ENCODE assay signal across 8 mouse cellular contexts in genomic region chr16:42875852-42875980, GRCm38 (mm10). TPM values are rescaled to one million over a fixed set of nuclear protein-coding genes. Genes with fewer than 3 reads are reported as not detected.
DNase-seq lines count a peak whose midpoint lies in the region; ATAC-seq lines count a peak whose summit lies in the region.

Gene Zbtb20 (plus strand): TSS chr16:42875881.

- H3K4me2 ChIP-seq in kidney, embryonic 15.5 days: peak within 1 kb of the TSS; percentile 66
- peak within 1 kb of the TSS; percentile 69 for H3K4me2 ChIP-seq in intestine, embryonic 16.5 days (ENCODE audit: low read depth, low read length)
- H3K4me2 ChIP-seq in midbrain, embryonic 15.5 days: peak within 1 kb of the TSS; percentile 71

- WGBS in kidney, embryonic 15.5 days: 0% methylated on average over 7 of the region's 8 CpGs
- 0% methylated on average over 5 of the region's 8 CpGs for WGBS in intestine, embryonic 16.5 days
- WGBS in midbrain, embryonic 15.5 days: 0% methylated on average over 6 of the region's 8 CpGs

- no peaks in the 10 kb centered on the region for H3K27me3 ChIP-seq in kidney, embryonic 15.5 days
- H3K27me3 ChIP-seq in intestine, embryonic 16.5 days (replicated peaks; ENCODE audit: control insufficient read depth, insufficient read depth, low read length): no peaks in the 10 kb centered on the region
- no peaks in the 10 kb centered on the region for H3K27me3 ChIP-seq in midbrain, embryonic 15.5 days (replicated peaks)

- no peak for ATAC-seq in kidney, embryonic 15.5 days (replicated peaks; ENCODE audit: low FRiP score)
- ATAC-seq in intestine, embryonic 16.5 days: no peak
- ATAC-seq in midbrain, embryonic 15.5 days (replicated peaks): no peak
- no peak for ATAC-seq in granulocyte monocyte progenitor cell, adult 5-6 weeks (replicated peaks; ENCODE audit: poor library complexity, severe bottlenecking)

- peak within 1 kb of the TSS; percentile 100 for H3K27ac ChIP-seq in kidney, embryonic 15.5 days
- H3K27ac ChIP-seq in intestine, embryonic 16.5 days (ENCODE audit: low read length): peak within 1 kb of the TSS; percentile 93
- H3K27ac ChIP-seq in midbrain, embryonic 15.5 days: peak within 1 kb of the TSS; percentile 97

- H3K9me3 ChIP-seq in kidney, embryonic 15.5 days (replicated peaks): no peaks in the 10 kb centered on the region
- H3K9me3 ChIP-seq in intestine, embryonic 16.5 days (ENCODE audit: control insufficient read depth, low read length): no peaks in the 10 kb centered on the region
- H3K9me3 ChIP-seq in midbrain, embryonic 15.5 days: no peaks in the 10 kb centered on the region

- intact Hi-C loops in gastrocnemius, postnatal 14 days (cut with DNase I; ENCODE audit: low total_unique reads): no loop called here

- H3K9ac ChIP-seq in kidney, embryonic 15.5 days: peak within 1 kb of the TSS; percentile 70
- H3K9ac ChIP-seq in intestine, embryonic 16.5 days (ENCODE audit: low read depth, low read length): peak within 1 kb of the TSS; percentile 75
- peak within 1 kb of the TSS; percentile 59 for H3K9ac ChIP-seq in midbrain, embryonic 15.5 days

- DNase-seq in kidney, postnatal 14 days: no peak
- DNase-seq in adrenal gland, postnatal 10 days: no peak
- DNase-seq in gastrocnemius, postnatal 14 days: no peak
- DNase-seq in right cerebral cortex, postnatal 36 days (ENCODE audit: low spot score in 2 of 2): no peak

- no peaks in the 10 kb centered on the region for H3K36me3 ChIP-seq in kidney, embryonic 15.5 days
- no peaks in the 10 kb centered on the region for H3K36me3 ChIP-seq in intestine, embryonic 16.5 days (ENCODE audit: control insufficient read depth, insufficient read depth, low read length)
- no peaks in the 10 kb centered on the region for H3K36me3 ChIP-seq in midbrain, embryonic 15.5 days (replicated peaks)

- peak within 1 kb of the TSS; percentile 70 for H3K4me3 ChIP-seq in kidney, embryonic 15.5 days (replicated peaks)
- peak within 1 kb of the TSS; percentile 60 for H3K4me3 ChIP-seq in intestine, embryonic 16.5 days (ENCODE audit: low read length)
- H3K4me3 ChIP-seq in midbrain, embryonic 15.5 days: peak within 1 kb of the TSS; percentile 80

- peaks cover 13% of the 10 kb centered on the region; the same call in 1 of the 2 replicates for H3K4me1 ChIP-seq in kidney, embryonic 15.5 days
- H3K4me1 ChIP-seq in intestine, embryonic 16.5 days (ENCODE audit: control insufficient read depth, insufficient read depth, low read length): no peaks in the 10 kb centered on the region
- H3K4me1 ChIP-seq in midbrain, embryonic 15.5 days: peaks cover 7% of the 10 kb centered on the region

RNA-seq across cellular contexts. Expression of gene Zbtb20, which starts in this region (rescaled TPM):
- 41.2 and 42.1 TPM in 2 replicates for polyA plus RNA-seq in kidney, embryonic 15.5 days (2015; fragmentation: Nextera tagmentation; extraction: Ambion mirVana)
- 100 to 1,000 TPM in 1 of 2 experiments, 10 to 100 TPM in 1; 99.2 to 123 TPM for total RNA-seq in adrenal gland, postnatal 10 days (2021)
- total RNA-seq in gastrocnemius, postnatal 14 days (2021): 100 to 1,000 TPM; 103 to 113 TPM
- polyA plus RNA-seq in intestine, embryonic 16.5 days (2015; fragmentation: Nextera tagmentation; extraction: Ambion mirVana): 16.1 and 18.4 TPM in 2 replicates
- 76.5 and 83.1 TPM in 2 replicates for polyA plus RNA-seq in midbrain, embryonic 15.5 days (2015; fragmentation: Nextera tagmentation; extraction: Ambion mirVana)
- 20.4 and 22.0 TPM in 2 replicates for total RNA-seq in granulocyte monocyte progenitor cell, adult 5-6 weeks (2014; fragmentation: Nextera tagmentation)
- total RNA-seq in granulocyte monocyte progenitor cell, adult 5-6 weeks (2017): 6.7 and 11.7 TPM in 2 replicates

Comparison
In these comparisons a context has a peak if more than half of its experiments do, and no peak if none do; other contexts are left out.
1. RNA of gene Zbtb20 (total RNA-seq): 99.2 to 123 TPM in adrenal gland, postnatal 10 days and 103 to 113 TPM in gastrocnemius, postnatal 14 days; 6.7 to 22.0 TPM in granulocyte monocyte progenitor cell, adult 5-6 weeks; every median in the first group is over 4 times any median in the second.
2. Peak in every context shown above with its lines, with median percentiles within 50 percentile points of each other: H3K27ac ChIP-seq, H3K4me2 ChIP-seq, H3K4me3 ChIP-seq and H3K9ac ChIP-seq.